Mouse (Mus musculus): ENCODE data around the gene Olfr992. TPM values are rescaled to one million over a fixed set of nuclear protein-coding genes. Genes with fewer than 3 reads are reported as not detected.

Gene Olfr992
- polyA plus RNA-seq (2012; fragmentation: generic; extraction: Trizol) = not detected

GRCm38 (mm10) chr2:85409369-85409768 lies at the start of gene Olfr992:
Gene Olfr992, minus strand, starts transcription at chr2:85409469.

GRCm38 (mm10) chr2:85443539-85443938 lies 34.3 kb upstream of the Olfr992 start, which contains the start of gene Olfr995:
Gene Olfr995, minus strand, starts transcription at chr2:85443639.

GRCm38 (mm10) chr2:85436351-85436750 lies 27.1 kb upstream of the Olfr992 start, which contains the start of gene Olfr994:
Gene Olfr994, minus strand, starts transcription at chr2:85436451.

GRCm38 (mm10) chr2:85414777-85415176 lies 5.5 kb upstream of the Olfr992 start, which contains the start of gene Olfr993:
Gene Olfr993, minus strand, starts transcription at chr2:85414877.

GRCm38 (mm10) chr2:85363127-85363526 lies 46.1 kb downstream of the Olfr992 start, which contains the start of gene Olfr988:
Gene Olfr988, minus strand, starts transcription at chr2:85363227.

Other genes starting within 250 kb of the Olfr992 start
- gene Lrrc55, start 212.3 kb downstream of the Olfr992 start, polyA plus RNA-seq (2012; fragmentation: generic; extraction: Trizol) = under 1 TPM in 1 of 2 experiments, not detected in 1; 0.04 TPM
- not detected for gene Olfr987, start 70.2 kb downstream of the Olfr992 start, polyA plus RNA-seq (2012; fragmentation: generic; extraction: Trizol)
- gene Olfr988, start 46.2 kb downstream of the Olfr992 start, polyA plus RNA-seq (2012; fragmentation: generic; extraction: Trizol) = not detected
- gene Olfr993, start 5.4 kb upstream of the Olfr992 start, polyA plus RNA-seq (2012; fragmentation: generic; extraction: Trizol) = not detected
- not detected for gene Olfr994, start 27.0 kb upstream of the Olfr992 start, polyA plus RNA-seq (2012; fragmentation: generic; extraction: Trizol)
- not detected for gene Olfr995, start 34.2 kb upstream of the Olfr992 start, polyA plus RNA-seq (2012; fragmentation: generic; extraction: Trizol)
- not detected for gene 4833423E24Rik, start 109.6 kb upstream of the Olfr992 start, polyA plus RNA-seq (2012; fragmentation: generic; extraction: Trizol)
- gene Olfr996, start 169.7 kb upstream of the Olfr992 start, polyA plus RNA-seq (2012; fragmentation: generic; extraction: Trizol) = not detected
- gene Olfr998, start 179.5 kb upstream of the Olfr992 start, polyA plus RNA-seq (2012; fragmentation: generic; extraction: Trizol) = not detected
- not detected for gene Olfr1000, start 202.4 kb upstream of the Olfr992 start, polyA plus RNA-seq (2012; fragmentation: generic; extraction: Trizol)
- not detected for gene Olfr1002, start 241.2 kb upstream of the Olfr992 start, polyA plus RNA-seq (2012; fragmentation: generic; extraction: Trizol)